Mouse (Mus musculus) small intestine, adult 2 months (tissue): Measurements from ENCODE around the gene Iqschfp. TPM values are rescaled to one million over a fixed set of nuclear protein-coding genes. Genes with fewer than 3 reads are reported as not detected.

Source experiments
- H3K27ac ChIP-seq: fragments of 200-500 bp; 2 replicates; pipeline ENCODE4 v1.5.1; 2012; ENCODE audit warnings: low read depth, low read length, control low read depth, inconsistent platforms; ENCODE audit not compliant: insufficient read depth
- H3K27me3 ChIP-seq: fragments of 200-500 bp; 2 replicates; pipeline ENCODE4 v1.6.1; 2012; ENCODE audit warnings: mild to moderate bottlenecking, moderate library complexity, low read length, inconsistent platforms; ENCODE audit not compliant: control insufficient read depth, insufficient read depth
- H3K36me3 ChIP-seq: fragments of 200-500 bp; 2 replicates; pipeline ENCODE4 v1.6.1; 2012; ENCODE audit warnings: mild to moderate bottlenecking, low read length, control low read depth, inconsistent platforms; ENCODE audit not compliant: control insufficient read depth, insufficient read depth
- H3K4me1 ChIP-seq: fragments of 200-500 bp; 2 replicates; pipeline ENCODE4 v1.6.1; 2012; ENCODE audit warnings: low read length, inconsistent platforms, mixed read lengths; ENCODE audit not compliant: control insufficient read depth, insufficient read depth, insufficient read length
- H3K4me3 ChIP-seq: fragments of 200-500 bp; 2 replicates; pipeline ENCODE4 v1.5.1; 2012; ENCODE audit warnings: low read depth, mild to moderate bottlenecking, control low read depth, inconsistent platforms, low read length, moderate library complexity
- CTCF ChIP-seq: fragments of 200-500 bp; IDR thresholded peaks from 2 replicates; pipeline ENCODE4 v1.5.1; 2012; ENCODE audit warnings: low read depth, mild to moderate bottlenecking, control low read depth, inconsistent platforms, low read length, moderate library complexity, mixed read lengths; ENCODE audit not compliant: insufficient replicate concordance, insufficient read length; ENCODE audit errors: extremely low read depth
- POLR2A ChIP-seq: fragments of 200-500 bp; IDR thresholded peaks from 2 replicates; pipeline ENCODE4 v1.6.1; 2012; ENCODE audit warnings: low read depth, mild to moderate bottlenecking, control low read depth, inconsistent platforms, low read length, moderate library complexity
- WGBS: fragments of 180-500 bp; shearing (Covaris S2); methylation state at CpG from one replicate; pipeline ENCODE4 v1.1.7; 2018; 5-methylcytosine and 5-hydroxymethylcytosine counted together
- polyA plus RNA-seq: library from polyadenylated mRNA; depleted of rRNA; stranded (reverse); fragments of >200 nt; gene quantifications from 2 replicates; pipeline ENCODE4 v1.2.3, GENCODE M21; 2012

Gene Iqschfp
- polyA plus RNA-seq, 1 experiment, result not detected

- peak overlapping the region; percentile 82 for H3K4me3 ChIP-seq
- H3K27ac ChIP-seq, result 0 out of 2 replicates have a peak overlapping the region, but pooled peaks have one; percentile 10
- peaks cover 22% of the 10 kb centered on the region; the same call in 1 of the 2 replicates for H3K27me3 ChIP-seq
- H3K36me3 ChIP-seq, result no peaks in the 10 kb centered on the region
- H3K4me1 ChIP-seq, result peaks cover 2% of the 10 kb centered on the region; the same call in 1 of the 2 replicates
- TF ChIP-seq POLR2A (no peak), CTCF (no peak)
- 11% methylated on average over 9 of the region's 9 CpGs for WGBS
Measured at GRCm38 (mm10) chr3:68495736-68496242, 603.8 kb downstream of the Iqschfp start.

DNA sequence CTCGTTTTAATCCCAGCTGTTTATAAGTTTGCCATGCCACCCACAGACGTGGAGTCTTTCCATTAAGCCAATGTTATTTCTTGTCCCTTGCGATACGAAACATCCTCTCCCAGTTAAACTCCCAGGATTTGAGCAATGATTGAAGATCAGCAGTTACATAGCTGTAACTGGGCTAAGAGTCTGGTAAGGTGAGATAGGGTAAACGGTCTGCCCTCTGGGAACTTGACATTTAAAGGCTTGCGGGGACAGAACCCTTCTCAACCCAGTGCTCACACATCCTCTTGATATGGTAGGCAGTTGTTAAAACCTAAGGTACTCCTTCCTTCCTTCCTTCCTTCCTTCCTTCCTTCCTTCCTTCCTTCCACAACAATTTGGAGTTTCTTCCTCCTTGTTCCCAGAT is 604.5 kb downstream of the Iqschfp start:
- Histone ChIP-seq H3K36me3 (no peaks in the 10 kb centered on the region), H3K27ac (no peak overlapping the region), H3K4me3 (no peak overlapping the region), H3K27me3 (peaks cover 22% of the 10 kb centered on the region; the same call in 1 of the 2 replicates), H3K4me1 (peaks cover 2% of the 10 kb centered on the region; the same call in 1 of the 2 replicates)
- TF ChIP-seq CTCF (no peak), POLR2A (no peak)
- WGBS, result 71% methylated on average over 6 of the region's 6 CpGs

- 71% methylated on average over 6 of the region's 6 CpGs for WGBS
- H3K27me3 ChIP-seq, result peaks cover 10% of the 10 kb centered on the region; the same call in 1 of the 2 replicates
Measured at GRCm38 (mm10) chr3:68499532-68500152, 607.6 kb downstream of the Iqschfp start.

GRCm38 (mm10) chr3:68504838-68505237 is 612.8 kb downstream of the Iqschfp start:
- H3K4me3 ChIP-seq, result no peak overlapping the region
- H3K27me3 ChIP-seq, result no peaks in the 10 kb centered on the region
- H3K4me1 ChIP-seq, result no peaks in the 10 kb centered on the region
- WGBS, result 64% methylated on average over 3 of the region's 3 CpGs
- no peaks in the 10 kb centered on the region for H3K36me3 ChIP-seq
- no peak overlapping the region for H3K27ac ChIP-seq
- no peak for TF ChIP-seq POLR2A
- TF ChIP-seq CTCF, result no peak

More at GRCm38 (mm10) chr3:68499532-68500152, 607.6 kb downstream of the Iqschfp start:
- Histone ChIP-seq H3K4me1 (no peaks in the 10 kb centered on the region), H3K27ac (no peak overlapping the region), H3K36me3 (no peaks in the 10 kb centered on the region), H3K4me3 (no peak overlapping the region)
- no peak for TF ChIP-seq CTCF
- TF ChIP-seq POLR2A, result no peak

DNA sequence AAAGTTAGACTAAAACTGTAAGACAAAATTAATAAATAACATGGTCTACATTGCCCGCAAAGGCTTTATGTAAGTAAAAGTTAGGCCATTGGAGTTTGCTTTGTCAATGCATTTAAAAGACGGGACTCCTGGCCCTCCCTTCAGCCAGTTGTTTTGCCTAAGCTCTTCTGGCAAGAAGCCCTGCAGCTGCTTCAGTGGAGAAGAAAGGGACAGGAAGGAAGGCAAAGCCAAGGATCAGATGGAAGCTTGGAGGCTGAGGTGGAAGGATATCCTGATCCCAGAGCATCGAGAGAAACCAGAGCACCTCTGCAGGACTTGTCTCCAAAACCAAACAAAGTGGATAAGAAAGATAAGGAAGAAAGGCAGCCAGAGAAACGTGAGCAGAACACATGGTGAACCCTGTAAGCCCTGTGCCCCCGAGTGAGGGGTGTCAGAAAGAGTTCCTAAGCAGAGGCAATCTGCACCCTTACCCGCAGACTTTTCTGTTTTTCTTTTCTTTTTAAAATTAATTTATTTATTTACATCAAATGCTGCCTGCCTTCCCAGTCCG is 614.8 kb downstream of the Iqschfp start:
- Histone ChIP-seq H3K36me3 (no peaks in the 10 kb centered on the region), H3K27ac (no peak overlapping the region), H3K27me3 (no peaks in the 10 kb centered on the region), H3K4me3 (no peak overlapping the region), H3K4me1 (no peaks in the 10 kb centered on the region)
- WGBS, result 45% methylated on average over 7 of the region's 7 CpGs
- TF ChIP-seq POLR2A, result no peak
- TF ChIP-seq CTCF, result no peak

DNA sequence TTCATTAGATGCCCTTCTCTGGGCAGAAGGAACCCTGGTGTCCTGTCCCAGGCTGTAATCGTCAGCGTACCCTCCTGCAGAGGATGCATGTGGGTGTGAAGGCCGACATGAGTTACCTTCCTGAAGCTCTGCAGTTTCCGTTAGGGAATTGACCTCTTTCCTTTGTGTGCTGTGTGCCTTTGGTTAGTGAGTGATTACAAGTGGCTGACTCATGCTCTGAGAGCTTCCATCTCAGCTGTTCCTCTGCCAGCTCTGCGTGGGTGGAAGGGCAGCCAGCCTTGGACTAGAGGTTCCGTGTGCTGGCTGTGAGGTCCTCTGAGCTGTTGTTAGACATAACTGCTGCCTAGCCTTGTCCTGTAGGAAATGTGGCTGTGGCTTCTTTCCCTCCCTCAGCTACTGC is 616.6 kb downstream of the Iqschfp start:
- H3K4me1 ChIP-seq, result no peaks in the 10 kb centered on the region; the same call in 1 of the 2 replicates
- peak overlapping the region; percentile 25; the same call in 1 of the 2 replicates for H3K27ac ChIP-seq
- WGBS, result 39% methylated on average over 6 of the region's 6 CpGs
- TF ChIP-seq POLR2A, result no peak
- no peak for TF ChIP-seq CTCF
- H3K4me3 ChIP-seq, result no peak overlapping the region
- no peaks in the 10 kb centered on the region for H3K36me3 ChIP-seq
- H3K27me3 ChIP-seq, result no peaks in the 10 kb centered on the region

DNA sequence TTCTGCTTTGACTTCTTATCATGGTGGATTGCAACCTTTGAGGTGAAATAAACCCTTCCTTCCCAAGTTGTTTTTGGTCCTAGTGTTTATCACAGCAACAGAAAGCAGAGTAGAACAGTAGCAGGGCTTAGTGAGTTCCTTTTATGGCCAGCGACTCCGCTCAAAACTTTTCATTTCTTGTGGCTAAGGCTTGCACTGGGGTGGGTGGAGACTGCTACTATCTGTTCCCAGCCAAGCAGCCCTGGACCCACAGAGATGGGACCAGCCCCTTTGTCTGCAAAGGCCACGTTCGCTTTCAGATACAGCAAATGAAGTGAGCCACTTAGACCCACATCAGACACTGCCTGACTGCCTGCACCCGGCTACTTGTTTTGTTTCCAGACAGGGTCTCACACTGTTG is 618.8 kb downstream of the Iqschfp start:
- Histone ChIP-seq H3K27ac (no peak overlapping the region), H3K4me1 (peaks cover 2% of the 10 kb centered on the region; the same call in 1 of the 2 replicates), H3K27me3 (no peaks in the 10 kb centered on the region), H3K4me3 (no peak overlapping the region), H3K36me3 (no peaks in the 10 kb centered on the region)
- 70% methylated on average over 5 of the region's 5 CpGs for WGBS
- no peak for TF ChIP-seq POLR2A
- TF ChIP-seq CTCF, result no peak
